Mouse (Mus musculus): ENCODE data around the gene Asns. TPM values are rescaled to one million over a fixed set of nuclear protein-coding genes. Genes with fewer than 3 reads are reported as not detected.
"Not testable (repeated sequence)": the region's sequence is repeated elsewhere in the genome, so short reads cannot be mapped to it uniquely, and the experiment has no call there.

The Asns gene
- polyA plus RNA-seq, 1 experiment from 2014 or later = 112 TPM

DNA sequence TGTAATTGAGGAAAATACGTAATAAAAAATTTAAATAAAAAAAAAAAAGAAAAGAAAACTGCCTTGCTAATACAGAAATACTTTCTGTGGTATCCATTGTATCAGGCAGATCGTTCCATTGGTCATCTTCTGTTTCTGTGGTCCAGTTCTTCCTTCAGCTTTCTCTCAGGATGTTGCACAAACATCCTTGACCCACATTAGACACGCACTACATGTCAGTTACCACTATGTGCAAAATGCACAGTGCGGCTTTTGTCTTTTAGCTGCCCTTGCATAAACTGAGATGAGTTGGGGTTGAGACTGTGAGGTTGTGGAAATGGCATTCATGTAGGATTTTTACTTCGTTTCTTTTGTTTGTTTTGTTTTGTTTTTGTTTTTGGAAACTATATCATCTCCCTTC is 24.7 kb downstream of the Asns start:
- Histone ChIP-seq H3K27me3 (replicated peaks; ENCODE audit: control insufficient read depth, insufficient read depth, low read length) (no peaks in the 10 kb centered on the region), H3K4me1 (ENCODE audit: control insufficient read depth, insufficient read depth, low read length) (no peaks in the 10 kb centered on the region), H3K9ac (ENCODE audit: low read depth, low read length) (no peak overlapping the region), H3K9me3 (ENCODE audit: control insufficient read depth, low read length) (no peaks in the 10 kb centered on the region), H3K4me3 (ENCODE audit: low read length) (no peak overlapping the region), H3K27ac (ENCODE audit: low read length) (no peak overlapping the region), H3K4me2 (ENCODE audit: low read depth, low read length) (no peak overlapping the region), H3K36me3 (ENCODE audit: control insufficient read depth, insufficient read depth, low read length) (no peaks in the 10 kb centered on the region)
- 86% methylated on average over 5 of the region's 5 CpGs for WGBS
- no peak for ATAC-seq

DNA sequence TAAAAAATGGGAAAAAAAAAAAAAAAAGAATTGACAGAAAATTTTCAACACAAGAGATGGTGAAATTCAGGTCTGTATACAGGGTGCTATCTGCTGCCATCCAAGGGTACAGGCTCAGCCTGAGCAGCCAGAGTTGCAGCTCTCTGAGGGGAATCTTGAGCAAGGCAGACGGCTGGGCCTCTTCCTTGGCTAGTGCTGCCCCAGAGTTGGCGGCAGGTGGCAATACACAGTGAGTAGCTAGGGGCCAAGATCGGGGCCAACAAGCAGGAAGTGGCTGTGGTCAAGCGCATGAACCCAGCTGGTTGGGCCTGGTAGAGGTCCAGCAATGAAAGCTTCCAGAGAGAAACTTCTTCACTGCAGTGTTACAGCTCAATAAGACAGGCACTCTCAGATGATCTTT is 27.2 kb downstream of the Asns start:
- not testable (repeated sequence) for H3K36me3 ChIP-seq (ENCODE audit: control insufficient read depth, insufficient read depth, low read length); H3K9me3 ChIP-seq (ENCODE audit: control insufficient read depth, low read length); H3K4me3 ChIP-seq (ENCODE audit: low read length); H3K27ac ChIP-seq (ENCODE audit: low read length); ATAC-seq; H3K4me2 ChIP-seq (ENCODE audit: low read depth, low read length); H3K4me1 ChIP-seq (ENCODE audit: control insufficient read depth, insufficient read depth, low read length); H3K9ac ChIP-seq (ENCODE audit: low read depth, low read length); H3K27me3 ChIP-seq (replicated peaks; ENCODE audit: control insufficient read depth, insufficient read depth, low read length)
- 80% methylated on average over 3 of the region's 4 CpGs for WGBS

DNA sequence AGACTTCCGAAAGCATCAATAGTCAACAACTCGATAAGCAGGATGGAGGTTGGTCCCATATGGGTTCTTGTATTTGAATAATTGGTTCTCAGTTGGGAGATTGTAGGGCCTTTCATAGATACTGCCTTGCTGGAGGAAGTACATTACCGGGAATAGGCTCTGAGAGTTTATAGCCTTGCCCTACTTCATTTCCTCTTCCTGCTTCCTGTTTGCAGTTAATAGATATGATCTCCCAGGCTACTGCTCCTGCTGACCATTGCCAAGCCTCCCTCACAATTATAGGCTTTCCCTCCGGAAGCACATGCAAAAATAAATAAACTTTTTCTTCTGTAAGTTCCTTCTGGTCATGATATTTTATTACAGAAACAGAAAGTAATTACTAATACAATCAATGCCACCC is 31.6 kb downstream of the Asns start:
- Histone ChIP-seq H3K9me3 (ENCODE audit: control insufficient read depth, low read length) (no peaks in the 10 kb centered on the region), H3K4me2 (ENCODE audit: low read depth, low read length) (no peak overlapping the region), H3K36me3 (ENCODE audit: control insufficient read depth, insufficient read depth, low read length) (no peaks in the 10 kb centered on the region), H3K27me3 (replicated peaks; ENCODE audit: control insufficient read depth, insufficient read depth, low read length) (no peaks in the 10 kb centered on the region), H3K27ac (ENCODE audit: low read length) (no peak overlapping the region), H3K9ac (ENCODE audit: low read depth, low read length) (no peak overlapping the region), H3K4me3 (ENCODE audit: low read length) (no peak overlapping the region), H3K4me1 (ENCODE audit: control insufficient read depth, insufficient read depth, low read length) (no peaks in the 10 kb centered on the region)
- 66% methylated on average over 4 of the region's 4 CpGs for WGBS
- ATAC-seq = no peak

DNA sequence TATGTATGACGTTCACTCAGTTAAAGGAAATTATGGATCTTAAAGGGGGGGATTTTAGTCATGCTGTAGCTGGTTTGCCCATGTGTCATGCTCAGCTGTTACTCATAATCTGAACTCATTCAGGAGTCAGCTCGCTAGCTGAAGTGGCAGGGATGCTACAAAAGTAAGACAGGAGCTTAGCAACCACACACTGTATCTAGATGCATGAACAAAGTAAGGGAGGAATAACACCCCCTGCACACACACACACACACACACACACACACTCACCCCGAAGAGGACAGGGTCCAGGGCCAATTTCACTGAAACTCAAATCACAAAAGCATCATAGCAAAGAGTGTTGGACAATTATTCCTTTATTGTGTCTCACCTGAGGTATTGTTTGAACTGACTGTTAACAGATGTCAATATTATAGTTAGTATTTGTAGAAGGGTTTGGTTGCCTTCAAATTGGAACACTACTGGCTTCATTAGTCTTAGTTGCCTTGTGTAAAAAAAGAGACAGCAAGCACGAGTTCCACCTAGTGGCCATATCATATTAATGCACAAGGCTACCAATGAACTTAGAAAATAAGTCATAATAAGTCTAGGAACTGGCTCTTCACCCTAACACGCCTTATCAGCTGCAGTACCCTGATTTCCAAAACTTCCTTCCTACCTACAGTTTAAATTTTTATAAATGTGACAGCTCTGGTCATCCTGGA is 32.5 kb downstream of the Asns start:
- no peak overlapping the region for H3K4me2 ChIP-seq (ENCODE audit: low read depth, low read length)
- H3K9ac ChIP-seq (ENCODE audit: low read depth, low read length) = no peak overlapping the region
- no peaks in the 10 kb centered on the region for H3K9me3 ChIP-seq (ENCODE audit: control insufficient read depth, low read length)
- H3K27me3 ChIP-seq (replicated peaks; ENCODE audit: control insufficient read depth, insufficient read depth, low read length) = no peaks in the 10 kb centered on the region
- H3K4me3 ChIP-seq (ENCODE audit: low read length) = no peak overlapping the region
- 64% methylated on average over 5 of the region's 5 CpGs for WGBS
- ATAC-seq = no peak
- no peaks in the 10 kb centered on the region for H3K36me3 ChIP-seq (ENCODE audit: control insufficient read depth, insufficient read depth, low read length)
- no peaks in the 10 kb centered on the region for H3K4me1 ChIP-seq (ENCODE audit: control insufficient read depth, insufficient read depth, low read length)
- H3K27ac ChIP-seq (ENCODE audit: low read length) = no peak overlapping the region

DNA sequence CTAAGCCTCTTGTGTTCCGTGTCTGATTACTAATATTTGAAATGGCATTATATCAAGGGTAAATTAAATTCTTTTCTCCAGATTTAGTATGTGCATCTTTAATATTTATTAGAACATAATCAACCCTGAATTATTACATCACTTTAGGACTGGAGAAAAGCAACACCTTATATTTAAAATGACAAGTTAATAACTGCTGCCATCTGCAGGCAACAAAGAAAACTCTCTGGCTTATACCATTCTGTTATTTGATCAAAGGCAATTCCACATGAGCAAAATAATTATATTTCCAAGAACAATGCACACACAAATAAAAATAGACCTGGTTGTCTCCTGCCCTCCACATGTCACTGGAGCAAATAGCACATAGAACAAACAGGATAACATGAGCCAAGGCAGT is 36.5 kb downstream of the Asns start:
- no peaks in the 10 kb centered on the region for H3K27me3 ChIP-seq (replicated peaks; ENCODE audit: control insufficient read depth, insufficient read depth, low read length)
- no peak overlapping the region for H3K27ac ChIP-seq (ENCODE audit: low read length)
- no peak overlapping the region for H3K4me2 ChIP-seq (ENCODE audit: low read depth, low read length)
- H3K4me1 ChIP-seq (ENCODE audit: control insufficient read depth, insufficient read depth, low read length) = no peaks in the 10 kb centered on the region
- H3K36me3 ChIP-seq (ENCODE audit: control insufficient read depth, insufficient read depth, low read length) = no peaks in the 10 kb centered on the region
- H3K9me3 ChIP-seq (ENCODE audit: control insufficient read depth, low read length) = no peaks in the 10 kb centered on the region
- no peak overlapping the region for H3K4me3 ChIP-seq (ENCODE audit: low read length)
- WGBS = 87% methylated on average over 1 of the region's 1 CpGs
- no peak for ATAC-seq
- no peak overlapping the region for H3K9ac ChIP-seq (ENCODE audit: low read depth, low read length)

DNA sequence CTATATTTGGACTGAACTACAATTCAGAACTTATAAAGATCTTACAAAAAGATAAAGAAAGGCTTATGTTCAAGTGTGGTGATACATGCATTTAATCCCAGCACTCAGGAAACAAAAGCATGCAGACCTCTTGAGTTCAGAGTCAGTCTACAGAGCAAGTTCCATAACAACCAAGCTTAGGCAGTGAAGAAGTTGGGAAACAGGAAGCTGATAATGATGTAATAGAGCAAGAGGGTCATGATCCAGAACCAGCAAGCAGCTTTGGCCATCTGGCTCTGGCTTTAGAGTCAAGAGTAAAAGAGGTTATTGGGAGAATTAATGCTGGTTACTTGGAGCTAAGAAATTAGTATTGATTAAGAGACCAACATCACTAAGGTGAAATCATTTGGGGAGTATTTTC is 44.6 kb downstream of the Asns start:
- Histone ChIP-seq H3K4me1 (ENCODE audit: control insufficient read depth, insufficient read depth, low read length) (no peaks in the 10 kb centered on the region), H3K36me3 (ENCODE audit: control insufficient read depth, insufficient read depth, low read length) (no peaks in the 10 kb centered on the region), H3K4me3 (ENCODE audit: low read length) (no peak overlapping the region), H3K4me2 (ENCODE audit: low read depth, low read length) (no peak overlapping the region), H3K9me3 (ENCODE audit: control insufficient read depth, low read length) (no peaks in the 10 kb centered on the region), H3K27ac (ENCODE audit: low read length) (no peak overlapping the region), H3K9ac (ENCODE audit: low read depth, low read length) (no peak overlapping the region), H3K27me3 (replicated peaks; ENCODE audit: control insufficient read depth, insufficient read depth, low read length) (no peaks in the 10 kb centered on the region)
- no peak for ATAC-seq

Other genes with a start within 250 kb of the Asns start
- gene Tac1, start 138.4 kb downstream of the Asns start, polyA plus RNA-seq (2015; fragmentation: Nextera tagmentation; extraction: Ambion mirVana) = 15.2 and 19.4 TPM in 2 replicates
- gene C1galt1, start 151.6 kb upstream of the Asns start, polyA plus RNA-seq (2015; fragmentation: Nextera tagmentation; extraction: Ambion mirVana) = 5.5 and 6.3 TPM in 2 replicates